Mouse (Mus musculus): ENCODE results near the gene Cdk19.
"Not testable (repeated sequence)": the region's sequence is repeated elsewhere in the genome, so short reads cannot be mapped to it uniquely, and the experiment has no call there.

Cdk19 gene

GRCm38 (mm10) chr10:40491131-40491530 is 151.8 kb downstream of the Cdk19 start:
- no peak for DNase-seq

DNA sequence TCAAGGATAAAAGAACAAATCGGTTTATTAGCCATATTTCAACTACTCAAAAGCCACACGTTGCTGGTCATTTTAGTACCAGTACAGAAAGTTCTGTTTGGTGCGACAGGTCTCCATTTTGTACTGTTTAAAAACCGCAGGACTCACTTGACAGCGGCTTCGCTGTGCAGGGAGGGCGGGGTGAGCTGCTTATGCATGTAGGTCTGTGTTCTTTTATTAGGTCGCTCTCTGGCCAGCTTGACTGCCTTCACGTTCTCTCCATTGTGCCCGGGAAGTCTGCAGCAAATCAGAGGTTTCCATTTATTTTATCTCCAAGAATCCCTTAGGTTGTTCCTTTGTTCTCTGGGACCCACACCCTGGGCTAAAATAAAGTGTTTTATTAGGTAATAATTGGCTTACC is 152.4 kb downstream of the Cdk19 start:
- no peak for DNase-seq

DNA sequence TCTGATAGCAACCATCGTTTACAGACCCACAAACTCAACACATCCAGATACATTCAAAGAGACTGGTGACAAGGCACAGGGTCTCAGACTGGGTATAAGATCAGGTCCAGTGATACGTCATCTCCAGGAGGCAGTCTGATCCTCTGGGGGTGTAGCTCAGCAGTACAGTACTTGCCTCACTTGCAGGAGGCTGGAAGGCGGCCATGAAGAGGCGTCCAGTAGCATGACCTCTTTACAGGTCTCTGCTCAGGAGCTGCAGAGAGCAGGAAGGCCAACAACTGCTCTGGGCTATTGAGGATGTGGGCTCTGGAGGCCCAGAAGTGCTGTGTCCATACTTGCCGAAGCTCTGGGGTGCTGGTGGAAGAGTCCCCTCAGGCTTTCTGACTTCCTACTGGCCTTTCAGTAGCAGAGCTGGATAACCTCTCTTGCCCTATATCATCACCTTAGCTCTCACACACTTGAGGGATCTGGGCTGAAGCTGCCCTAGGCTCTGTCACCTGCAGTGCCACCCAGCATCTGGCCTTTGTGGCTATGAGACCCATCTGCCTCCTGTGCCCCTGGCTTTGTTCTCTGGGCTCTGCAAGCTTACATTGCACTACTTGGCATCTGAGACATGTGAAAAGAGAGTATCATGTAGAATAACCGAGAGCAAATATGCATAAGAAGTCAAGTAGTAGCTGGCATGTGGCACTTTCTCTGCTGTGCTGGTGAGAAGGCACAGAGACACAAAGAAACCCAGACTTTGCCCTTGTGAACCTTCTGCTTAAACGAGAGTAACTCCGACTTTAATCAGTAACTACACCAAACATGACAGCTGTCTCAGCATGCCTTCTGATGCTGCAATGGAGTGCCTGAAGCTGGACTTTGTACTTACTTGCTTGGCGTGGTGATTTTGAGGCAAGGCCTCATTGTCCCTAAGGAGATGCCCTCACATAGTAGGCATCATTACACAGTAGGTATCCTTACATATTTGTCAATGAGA is 155.1 kb downstream of the Cdk19 start:
- DNase-seq: no peak

GRCm38 (mm10) chr10:40497301-40498041 is 158.1 kb downstream of the Cdk19 start:
- no peak for DNase-seq

DNA sequence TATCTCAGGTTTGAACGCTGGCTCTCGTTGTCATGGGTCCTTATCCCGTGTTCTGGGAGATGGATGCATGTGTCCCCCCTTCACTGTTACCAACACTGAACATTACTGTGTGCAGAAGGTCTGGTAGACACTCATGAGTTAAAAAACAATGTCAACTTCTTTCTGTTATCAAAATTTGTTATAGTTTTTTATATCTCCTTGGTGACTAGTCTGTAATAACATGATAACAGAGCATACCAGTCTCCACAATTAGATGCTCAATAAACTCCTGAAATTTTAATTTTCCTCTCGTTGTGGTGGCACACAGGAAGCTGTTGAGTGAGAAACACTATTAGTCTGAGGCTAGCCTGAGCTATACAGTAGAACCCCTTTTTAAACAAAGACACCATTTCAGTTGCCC is 159.1 kb downstream of the Cdk19 start:
- no peak for DNase-seq

DNA sequence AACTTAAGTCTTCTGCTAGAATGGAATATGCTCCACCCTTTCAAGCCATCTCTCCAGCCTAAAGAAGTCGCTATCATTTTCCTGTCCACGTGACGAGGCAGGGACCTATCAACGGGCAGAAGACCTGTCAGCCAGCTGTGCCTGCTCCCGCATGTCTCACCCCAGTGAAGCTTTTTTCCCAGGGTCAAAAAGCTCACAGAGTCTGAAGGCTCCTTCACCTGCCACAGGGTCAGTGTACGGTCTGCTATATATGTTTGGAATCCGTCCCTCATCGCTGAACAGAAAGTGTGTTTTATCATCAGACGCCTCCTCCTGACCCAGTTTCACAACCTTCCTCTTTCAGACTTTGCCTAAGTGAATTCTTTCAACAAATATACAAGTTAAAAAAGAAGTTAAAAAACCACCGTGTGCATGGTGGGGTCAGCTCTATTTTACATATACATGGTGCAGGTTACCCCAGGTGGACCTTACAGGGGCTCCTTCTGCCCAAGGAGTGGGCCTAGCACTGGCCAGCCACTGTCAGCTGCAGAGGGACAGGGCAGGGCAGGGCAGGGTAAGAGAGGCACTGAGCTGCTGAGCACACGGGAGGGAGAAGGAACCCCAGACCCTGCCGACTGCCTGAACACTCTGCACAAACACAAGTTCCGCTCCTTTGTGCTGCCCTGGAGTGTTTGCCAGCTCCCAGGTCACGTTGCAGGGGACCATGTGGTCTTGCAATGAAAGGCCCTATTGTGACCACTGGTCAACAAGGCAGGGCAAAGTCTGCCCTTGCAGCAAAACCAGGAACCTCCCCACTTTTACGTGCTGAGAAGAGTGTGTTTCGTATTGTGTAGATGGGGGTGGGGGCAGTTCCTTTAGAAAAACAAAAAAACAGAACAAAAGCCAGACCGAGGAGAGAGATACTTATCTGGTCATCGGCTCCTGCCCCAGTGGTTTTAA is 160.2 kb downstream of the Cdk19 start:
- DNase-seq: peak; percentile 87

DNA sequence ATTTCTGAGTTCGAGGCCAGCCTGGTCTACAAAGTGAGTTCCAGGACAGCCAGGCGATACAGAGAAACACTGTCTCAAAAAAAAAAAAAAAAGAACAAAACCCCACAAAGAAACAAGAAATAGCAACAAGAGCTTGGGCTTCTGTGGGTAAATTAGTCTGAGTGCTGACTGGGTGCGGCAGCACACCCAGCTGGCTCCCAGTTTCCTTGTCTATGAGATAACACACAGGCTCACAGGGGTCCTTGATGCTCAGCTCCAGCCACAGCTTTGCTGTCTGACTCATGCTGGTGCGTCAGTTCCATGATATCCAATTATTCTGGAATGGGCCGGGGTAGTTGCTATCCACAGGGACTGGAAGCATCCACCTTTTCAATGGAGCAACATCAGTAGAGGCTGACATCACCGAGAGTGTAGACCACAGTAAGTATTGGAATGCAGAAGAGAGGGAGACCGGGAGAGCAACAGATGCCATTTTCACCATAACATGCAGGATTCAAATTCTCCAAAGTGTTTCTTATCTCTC is 161.4 kb downstream of the Cdk19 start:
- DNase-seq: no peak

DNA sequence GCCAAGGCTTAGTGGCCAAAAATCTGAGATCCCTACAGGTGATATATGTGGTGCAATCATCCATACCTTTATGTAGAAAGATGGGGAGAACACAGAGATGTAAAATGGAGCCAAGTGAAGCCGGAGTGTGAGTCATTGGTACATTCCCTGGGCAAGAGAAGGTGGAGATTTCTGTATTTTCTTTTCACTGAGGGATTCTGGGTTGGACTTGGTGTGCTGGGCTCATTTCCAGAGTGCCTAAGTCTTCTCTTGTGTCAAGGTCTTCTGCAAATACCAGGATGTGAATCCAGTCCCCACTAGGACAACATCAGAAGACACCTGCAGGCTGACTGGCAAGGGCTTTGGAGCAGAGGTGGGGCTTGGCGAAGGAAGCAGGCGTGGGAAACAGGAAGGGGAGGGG is 163.4 kb downstream of the Cdk19 start:
- DNase-seq: no peak

DNA sequence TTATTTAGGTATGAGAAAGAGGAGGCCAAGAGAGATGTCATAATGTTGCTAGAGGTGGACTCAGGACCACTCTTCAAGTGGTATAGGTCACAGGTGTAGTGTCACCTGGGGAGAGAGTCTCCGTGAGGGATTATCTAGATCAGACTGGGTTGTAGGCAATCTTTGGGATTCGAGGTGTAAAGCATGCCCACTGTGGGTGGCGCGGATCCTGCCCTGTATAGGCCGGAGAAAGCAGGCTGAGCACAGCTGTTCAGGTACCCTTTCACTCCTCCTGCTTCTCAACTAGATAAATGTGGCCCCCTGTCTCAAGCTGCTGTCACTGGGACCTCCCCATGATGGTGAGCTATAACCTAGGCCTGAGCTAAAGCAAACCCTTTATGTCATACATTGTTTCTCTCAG is 171.0 kb downstream of the Cdk19 start:
- DNase-seq: no peak

- no peak for DNase-seq
Observed at GRCm38 (mm10) chr10:40511221-40511677, 171.9 kb downstream of the Cdk19 start.

DNA sequence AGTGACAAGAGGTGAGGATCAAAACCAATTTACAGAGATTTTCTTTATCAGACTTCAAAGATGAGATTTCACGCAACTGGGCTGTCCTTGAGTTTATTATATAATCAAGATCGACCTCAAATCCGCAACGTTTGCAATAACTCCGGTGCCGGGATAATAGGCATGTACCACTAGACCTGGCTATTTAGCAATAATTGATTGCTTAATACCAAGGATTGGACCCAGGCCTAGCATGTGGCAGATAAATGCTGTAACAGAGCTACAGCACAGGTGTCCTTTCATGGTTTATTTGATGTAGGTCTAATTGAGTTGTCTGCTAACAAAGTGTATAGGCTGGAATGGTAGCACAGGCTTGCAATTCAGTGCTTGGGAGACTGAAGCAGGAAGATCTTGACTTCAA is 172.8 kb downstream of the Cdk19 start:
- no peak for DNase-seq

- DNase-seq: not testable (repeated sequence)
Observed at GRCm38 (mm10) chr10:40512996-40513395, 173.6 kb downstream of the Cdk19 start.

DNA sequence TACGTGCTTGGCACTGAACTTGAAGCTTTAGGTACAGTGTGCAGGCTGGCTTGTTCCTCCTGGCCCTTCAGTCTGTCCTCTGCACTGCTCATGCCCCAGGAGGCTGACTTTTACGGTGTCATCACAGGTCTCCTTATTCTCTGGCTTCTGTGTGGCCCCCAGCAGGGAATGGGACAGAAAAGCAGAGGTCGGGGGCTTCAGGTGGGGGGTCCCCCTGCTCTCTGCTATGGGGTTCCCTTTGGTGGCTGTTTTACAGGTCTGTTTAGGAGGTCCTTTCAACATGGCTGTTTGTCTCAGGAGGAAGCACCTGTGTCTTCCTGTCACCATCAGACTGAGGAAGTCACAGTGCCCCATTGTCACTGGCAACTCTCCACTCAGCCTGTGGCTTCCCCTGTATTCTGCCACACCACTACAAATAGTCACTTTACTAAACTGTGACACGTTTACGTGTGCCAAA is 175.9 kb downstream of the Cdk19 start:
- DNase-seq: no peak

DNA sequence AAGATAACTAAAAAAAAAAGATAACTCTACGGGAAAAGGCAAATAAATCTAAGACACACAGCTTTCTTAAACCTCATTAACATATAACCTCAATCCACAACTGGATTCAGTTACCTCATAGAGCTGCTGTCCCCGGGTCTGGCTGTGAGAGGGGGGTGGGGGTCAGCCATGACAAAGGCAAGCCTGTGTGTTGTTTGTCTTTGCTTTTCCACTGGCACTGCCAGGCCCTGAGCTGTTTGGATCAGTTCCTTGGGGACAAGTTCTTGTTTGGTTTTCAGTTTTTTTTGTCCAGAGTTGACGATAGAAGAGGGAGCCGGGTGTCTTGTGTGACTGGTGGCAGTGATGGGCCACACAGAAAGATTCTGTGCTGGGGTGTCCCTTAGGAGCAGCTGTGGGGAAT is 177.1 kb downstream of the Cdk19 start:
- peak; percentile 74 for DNase-seq

DNA sequence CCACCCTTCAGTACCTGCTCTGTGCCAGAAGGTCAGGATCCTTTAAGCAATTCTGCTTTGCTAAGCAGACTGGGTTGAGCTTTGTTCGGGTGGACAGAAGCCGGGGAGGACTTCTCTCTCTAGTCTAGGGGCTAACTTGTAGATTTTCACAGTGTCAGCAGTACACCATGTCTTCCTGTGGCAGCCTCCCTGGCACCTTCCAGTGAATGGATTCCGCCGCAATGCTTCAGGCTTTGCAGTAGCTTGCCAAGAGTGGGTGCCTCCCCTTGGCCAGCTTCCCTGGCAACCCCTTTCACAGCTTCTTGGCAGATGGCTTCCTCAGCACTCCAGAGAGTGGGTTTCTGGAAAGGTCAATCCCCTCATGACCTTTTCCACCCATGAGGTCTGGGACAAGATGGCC is 180.2 kb downstream of the Cdk19 start:
- DNase-seq: peak; percentile 67

GRCm38 (mm10) chr10:40521579-40521978 is 182.2 kb downstream of the Cdk19 start:
- DNase-seq: no peak

GRCm38 (mm10) chr10:40523312-40523975 is 184.1 kb downstream of the Cdk19 start:
- DNase-seq: no peak

DNA sequence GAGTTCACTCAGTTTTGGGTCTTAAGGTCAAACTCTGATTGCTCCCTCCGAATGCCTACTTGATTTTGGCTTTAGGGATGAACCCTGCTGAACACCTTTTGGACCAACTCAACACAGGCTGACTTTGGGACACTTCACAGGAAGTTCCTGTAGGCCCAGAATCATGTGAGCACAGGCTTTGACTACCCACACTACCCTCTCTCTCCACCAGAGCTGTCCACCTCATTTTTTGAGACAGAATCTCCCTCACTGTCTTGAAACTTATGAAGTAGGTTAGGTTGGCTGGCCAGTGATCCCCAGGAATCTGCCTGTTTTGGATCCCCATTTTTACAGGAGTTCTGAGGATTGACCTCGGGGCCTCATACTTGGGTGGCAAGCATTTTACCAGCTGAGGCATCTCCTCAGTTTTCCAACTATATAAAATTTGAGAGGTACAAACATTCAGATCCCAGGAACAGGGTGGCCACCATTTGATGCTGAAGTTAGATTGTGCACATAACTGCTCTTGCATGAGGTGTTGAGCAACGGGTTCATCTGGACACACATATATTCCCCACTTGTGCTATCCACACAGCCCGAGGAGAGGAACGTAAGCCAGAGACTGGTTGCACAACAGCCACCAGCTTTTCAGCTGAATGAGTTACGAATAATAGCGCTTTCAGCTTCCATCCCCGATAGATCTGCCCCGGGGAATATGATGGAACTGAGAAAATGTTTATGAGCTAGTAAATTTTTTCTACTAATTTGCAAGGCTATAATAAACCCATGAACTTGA is 184.9 kb downstream of the Cdk19 start:
- DNase-seq: no peak

GRCm38 (mm10) chr10:40524991-40525390 is 185.6 kb downstream of the Cdk19 start:
- DNase-seq: peak; percentile 51

- no peak for DNase-seq
Observed at GRCm38 (mm10) chr10:40525616-40526155, 186.3 kb downstream of the Cdk19 start.
